Mouse (Mus musculus): Measurements from ENCODE around the gene Morf4l1.

DNA sequence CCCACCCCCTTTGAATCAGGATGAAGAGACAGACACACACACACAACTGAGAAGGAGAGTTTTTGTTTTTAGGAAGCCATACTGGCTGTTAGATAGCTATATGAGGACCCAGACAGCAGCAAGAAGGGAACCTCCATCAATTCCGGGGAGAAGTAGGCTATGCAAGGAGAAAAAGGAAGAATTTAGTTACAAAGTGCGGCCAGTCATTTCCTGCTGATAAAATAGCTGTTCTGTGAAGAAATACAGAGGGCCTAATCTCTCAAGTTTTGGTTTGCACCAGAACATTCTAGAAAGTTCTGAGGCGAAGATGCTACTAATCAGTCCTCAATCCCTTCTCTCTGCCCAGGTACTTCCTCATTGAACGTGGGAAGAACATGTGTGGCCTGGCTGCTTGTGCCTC, 39.2 kb downstream of the Morf4l1 start:
- no peak for TF ChIP-seq CTCF (IDR thresholded peaks at IDR 0.05; ENCODE audit: control insufficient read depth, insufficient read depth, insufficient replicate concordance, low read depth, low read length)
- no peak for TF ChIP-seq POLR2A (IDR thresholded peaks at IDR 0.05; ENCODE audit: control insufficient read depth, low read depth, low read length)
